Mouse (Mus musculus) retina, adult 2 months (tissue): ENCODE results near the gene Mrfap1.
A peak's percentile ranks its signal among the peaks of the same experiment; 100 is the strongest.
"Not testable (repeated sequence)": the region's sequence is repeated elsewhere in the genome, so short reads cannot be mapped to it uniquely, and the experiment has no call there.

ENCODE experiments used
- DNase-seq: peaks from one replicate; pipeline ENCODE4 v3.0.0-alpha.2; 2012; ENCODE audit warnings: low read depth, low spot score

The Mrfap1 gene

GRCm38 (mm10) chr5:36796296-36797014, at the start of gene Mrfap1:
Gene Mrfap1, minus strand, starts transcription at chr5:36796772.
- DNase-seq: peak; percentile 88

- no peak for DNase-seq
Observed at GRCm38 (mm10) chr5:36844490-36844889, 47.9 kb upstream of the Mrfap1 start.

DNA sequence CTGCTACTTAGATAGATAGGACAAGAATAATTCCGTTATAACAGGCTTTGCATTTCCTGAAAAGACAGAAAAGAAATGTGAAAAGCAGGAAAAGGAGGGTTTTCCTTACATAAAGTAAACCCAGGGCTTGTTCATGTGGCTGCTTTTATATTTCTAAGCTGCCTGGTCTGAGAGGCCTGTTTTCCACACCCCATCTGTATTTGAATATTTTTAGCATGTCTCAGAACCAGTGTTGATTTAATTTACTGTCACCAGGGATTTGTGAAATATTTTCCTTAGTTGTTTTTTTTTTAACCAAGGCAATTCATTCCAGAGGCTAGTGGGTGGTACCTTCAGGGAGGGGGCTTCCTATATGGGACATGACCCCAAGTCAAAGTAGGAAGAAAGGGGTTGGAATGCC, 45.1 kb upstream of the Mrfap1 start:
- DNase-seq: no peak

DNA sequence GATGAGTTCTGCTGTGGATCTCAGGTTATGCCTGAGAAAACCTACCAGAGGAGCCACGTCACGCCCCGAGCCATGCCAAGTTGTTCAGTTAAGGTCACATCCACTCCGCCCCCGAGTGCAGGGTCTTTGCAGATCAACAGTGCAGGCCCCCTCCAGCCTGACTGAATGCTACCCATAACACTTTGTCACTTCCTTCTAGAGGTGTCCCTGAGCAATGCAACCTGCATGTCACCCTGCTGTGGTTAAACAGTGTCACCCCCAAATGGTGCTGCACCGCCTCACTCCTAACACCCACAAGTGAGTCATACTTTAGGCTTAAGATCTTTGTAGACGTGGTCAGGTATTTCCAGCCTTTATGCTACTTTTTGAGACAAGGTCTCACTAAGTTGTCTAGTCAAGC, 43.5 kb upstream of the Mrfap1 start:
- DNase-seq: no peak

GRCm38 (mm10) chr5:36839602-36840001, 43.0 kb upstream of the Mrfap1 start:
- no peak for DNase-seq

DNA sequence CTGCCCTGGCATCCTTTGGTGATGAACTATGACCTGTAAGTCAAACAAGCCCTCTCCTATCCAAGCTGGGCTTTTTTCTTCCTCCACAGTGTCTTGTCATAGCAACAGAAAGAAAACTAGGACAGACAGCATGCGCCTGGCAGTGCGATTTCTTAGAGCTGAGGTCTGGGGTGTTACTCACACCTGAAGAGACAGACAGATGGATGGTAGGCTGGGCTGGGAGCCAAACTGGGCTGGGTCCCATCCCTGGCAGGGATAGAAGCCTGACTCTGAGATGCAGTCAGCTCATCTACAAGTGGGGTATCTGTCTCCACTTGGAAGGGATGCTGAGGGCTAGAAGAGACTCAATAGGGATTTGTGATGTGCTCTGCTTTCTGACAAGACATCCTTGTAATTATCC, 42.5 kb upstream of the Mrfap1 start:
- no peak for DNase-seq

- peak; percentile 33 for DNase-seq
Observed at GRCm38 (mm10) chr5:36835933-36836332, 39.4 kb upstream of the Mrfap1 start.

DNA sequence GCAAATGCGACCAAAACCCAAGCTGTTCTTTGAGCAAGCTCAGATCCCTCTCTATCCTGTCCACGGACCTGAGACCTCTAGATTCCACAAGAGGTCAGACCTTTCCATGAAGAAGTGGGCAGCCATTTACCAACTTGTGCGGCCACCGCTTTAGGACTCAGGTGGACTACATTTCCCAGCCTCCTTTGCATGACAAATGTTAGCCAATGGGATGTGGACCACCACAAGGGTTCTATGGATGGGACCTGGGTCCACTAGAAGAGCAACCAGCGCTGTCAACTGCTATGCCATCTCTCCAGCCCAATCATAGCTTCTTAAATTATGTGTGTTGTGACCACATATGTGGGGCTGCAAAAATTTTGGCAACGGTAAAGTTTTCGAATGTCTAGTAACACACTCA, 34.7 kb upstream of the Mrfap1 start:
- DNase-seq: peak; percentile 8

DNA sequence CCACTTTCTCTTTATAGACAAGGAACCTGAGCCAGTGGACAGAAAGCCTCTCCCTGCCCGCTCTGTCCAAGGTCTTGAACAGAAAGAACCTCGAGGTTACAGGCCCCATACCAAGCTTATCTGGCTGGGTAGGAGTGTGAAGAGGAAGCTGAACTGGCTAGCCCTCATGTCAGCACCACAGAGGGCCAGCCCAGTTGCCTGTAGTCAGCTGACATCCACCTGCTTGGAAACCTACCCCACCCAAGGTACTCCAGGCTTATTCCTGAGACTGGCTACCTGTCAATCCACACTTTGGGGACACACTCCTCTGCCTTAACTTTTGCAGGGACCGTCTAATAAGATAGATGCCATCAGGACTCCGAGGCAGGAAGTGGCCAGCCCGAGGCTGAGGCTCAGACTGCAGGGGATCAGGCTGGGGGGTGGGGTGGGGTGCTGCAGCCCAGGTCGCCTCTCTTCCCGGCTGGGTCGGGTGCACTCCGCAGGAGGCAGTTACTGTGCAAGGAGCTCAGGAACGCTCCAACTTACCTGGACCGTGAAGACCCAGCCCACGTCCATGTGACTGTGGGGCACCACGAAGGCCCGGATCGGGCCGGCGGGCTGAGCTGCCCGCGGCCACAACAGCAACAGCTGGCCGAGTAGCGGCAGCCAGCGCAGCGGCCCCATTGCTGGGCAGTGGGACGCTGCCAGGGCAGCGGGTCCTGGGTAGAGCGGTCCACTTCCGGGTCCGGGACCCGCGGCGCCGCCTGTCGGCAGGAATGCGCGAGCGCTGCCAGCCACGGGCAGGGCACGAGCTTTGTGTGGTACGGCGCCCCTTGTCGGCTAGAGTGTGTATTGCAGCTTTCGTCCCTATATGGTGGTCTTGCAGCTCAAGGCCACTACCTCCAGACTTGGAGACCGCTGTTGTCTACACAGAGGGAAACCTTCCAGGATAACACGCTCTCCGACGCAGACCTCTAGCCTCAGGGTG, 33.6 kb upstream of the Mrfap1 start, which contains the start of gene Man2b2:
Gene Man2b2 (minus strand): TSS at position 741 of the 967 bp plus-strand sequence.
- DNase-seq: peak; percentile 61

- no peak for DNase-seq
Observed at GRCm38 (mm10) chr5:36829098-36829497, 32.5 kb upstream of the Mrfap1 start.

GRCm38 (mm10) chr5:36822907-36823306, 26.3 kb upstream of the Mrfap1 start:
- DNase-seq: no peak

DNA sequence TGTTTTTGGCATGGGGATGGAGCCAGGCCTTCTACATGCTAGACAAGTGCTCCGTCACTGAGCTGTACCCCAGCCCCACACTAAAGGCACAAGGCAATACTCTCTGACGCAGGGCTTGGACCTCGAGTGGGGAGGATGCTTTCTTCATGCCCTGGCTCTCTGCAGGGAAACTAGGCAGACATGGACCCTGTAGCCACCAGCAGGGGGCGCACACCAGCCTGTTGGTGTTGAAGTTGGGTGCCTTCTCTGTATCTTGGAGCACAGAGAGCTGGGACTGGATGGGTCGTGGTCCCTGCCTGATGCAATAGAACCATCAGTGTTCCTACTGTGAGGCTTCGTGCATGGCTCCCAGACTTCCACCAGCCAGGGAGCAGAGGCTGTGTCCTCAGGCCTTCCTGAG, 23.6 kb upstream of the Mrfap1 start:
- DNase-seq: peak; percentile 22

DNA sequence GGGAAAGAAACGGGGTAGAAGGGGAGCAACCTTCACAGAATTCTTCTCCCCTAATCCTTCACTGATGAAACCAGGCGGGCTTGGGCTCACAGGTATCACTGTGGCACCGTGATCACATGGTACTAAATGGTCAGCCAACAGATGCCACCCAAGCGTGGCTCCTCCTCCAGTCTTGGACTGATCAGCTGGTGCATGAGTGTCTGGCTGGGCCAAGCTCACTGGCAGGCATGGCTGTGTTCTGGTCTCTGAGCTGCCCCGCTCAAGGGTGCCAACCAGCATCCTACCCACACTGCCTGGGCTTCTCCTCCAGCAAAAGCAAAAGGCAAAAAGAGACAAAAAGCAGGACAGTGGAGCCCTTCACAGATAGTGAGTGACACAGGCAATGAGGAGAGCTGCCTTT, 23.2 kb upstream of the Mrfap1 start:
- no peak for DNase-seq

DNA sequence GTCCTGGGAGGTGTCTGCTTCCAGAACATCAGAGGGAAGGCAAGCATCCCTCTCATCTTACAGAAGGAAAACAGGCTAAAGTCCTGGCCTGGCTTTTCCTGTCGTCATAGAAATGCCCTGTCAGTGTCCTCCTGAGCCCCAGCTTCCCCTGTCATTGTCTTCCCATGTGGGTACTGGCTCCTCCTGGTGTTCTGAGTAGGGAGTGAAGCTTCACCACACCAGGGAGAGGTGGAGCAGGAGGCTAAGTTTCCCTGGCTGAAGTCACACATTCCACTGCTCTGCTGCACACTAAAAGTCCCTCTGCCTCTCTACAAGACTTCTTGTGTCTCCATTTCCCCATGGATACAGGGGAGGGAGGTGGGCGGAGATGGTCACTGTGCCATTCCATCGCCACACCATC, 21.2 kb upstream of the Mrfap1 start:
- DNase-seq: no peak

DNA sequence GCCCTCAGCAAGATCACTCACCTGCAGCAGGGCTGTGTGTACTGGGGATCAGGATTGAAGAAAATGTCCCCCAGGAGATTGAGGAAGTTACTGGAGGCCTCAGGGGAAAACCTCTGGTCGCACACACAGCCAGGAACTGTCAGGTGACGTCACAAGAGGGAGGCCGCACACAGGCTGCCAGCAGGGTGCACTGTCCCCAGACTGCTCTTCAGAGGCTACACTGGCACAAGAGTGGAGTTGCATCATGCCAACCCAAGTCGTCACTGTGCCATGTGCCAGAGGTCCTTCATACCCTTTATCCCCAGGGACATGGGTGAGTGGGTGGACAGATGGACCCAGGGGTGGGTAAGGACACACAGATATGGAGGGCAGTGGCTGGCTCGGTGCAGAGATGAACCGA, 18.0 kb upstream of the Mrfap1 start:
- no peak for DNase-seq

DNA sequence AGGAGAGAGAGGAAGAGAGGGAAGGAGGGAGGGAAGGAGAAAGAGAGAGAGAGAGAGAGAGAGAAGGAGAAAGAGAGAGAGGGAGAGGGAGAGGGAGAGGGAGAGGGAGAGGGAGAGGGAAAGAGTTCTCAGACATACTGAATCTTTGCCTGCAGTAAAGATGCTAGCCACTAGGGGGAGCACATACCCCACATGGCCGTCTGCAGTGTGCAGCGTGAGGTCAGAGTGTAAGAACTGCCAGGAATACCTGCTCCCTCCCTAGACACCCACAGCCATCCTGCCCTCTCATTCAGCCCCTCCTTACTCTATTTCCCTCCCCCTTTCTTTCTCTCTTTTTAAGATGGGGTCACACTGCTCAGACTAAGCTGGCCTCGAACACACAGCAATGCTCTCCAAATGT, 14.8 kb upstream of the Mrfap1 start:
- peak; percentile 43 for DNase-seq

DNA sequence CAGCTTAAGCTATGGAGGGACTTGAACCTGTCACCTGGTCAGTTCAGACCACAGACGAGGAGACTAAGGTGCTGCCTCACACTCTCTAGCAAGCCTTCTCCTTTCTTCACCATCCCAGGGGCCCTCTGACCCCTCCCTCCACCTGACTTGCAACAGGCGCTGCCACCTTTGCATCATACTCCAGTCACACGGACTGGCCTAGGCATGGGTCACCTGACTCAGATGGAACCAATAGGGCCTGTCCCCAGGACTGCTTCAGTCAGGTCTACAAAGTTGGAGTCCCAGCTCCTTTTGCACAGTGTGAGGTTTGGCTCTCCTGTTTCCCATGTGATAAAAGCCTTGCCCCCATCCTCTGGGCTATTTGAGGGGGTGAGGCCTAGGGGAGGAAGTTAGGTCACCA, 14.1 kb upstream of the Mrfap1 start:
- no peak for DNase-seq

DNA sequence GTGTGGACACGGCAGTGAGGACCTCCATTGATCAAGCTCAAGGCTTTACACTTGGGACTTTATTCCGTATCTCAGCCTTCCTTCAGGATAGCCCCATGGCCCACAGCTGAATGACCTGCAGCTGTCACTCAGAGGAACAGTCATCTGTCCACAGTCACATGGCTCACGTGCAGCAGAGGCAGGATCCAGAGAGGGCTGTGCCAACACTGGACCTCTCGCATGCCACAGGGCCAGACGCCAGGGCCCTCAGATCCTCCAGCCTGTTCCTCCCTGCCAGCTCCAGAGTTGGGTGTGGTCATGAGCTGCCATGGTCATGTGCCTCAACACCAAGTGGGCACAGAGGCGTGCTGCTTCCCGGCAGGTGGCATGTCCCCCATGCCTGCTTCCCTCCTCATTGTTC, 12.6 kb upstream of the Mrfap1 start:
- DNase-seq: no peak

- DNase-seq: no peak
Observed at GRCm38 (mm10) chr5:36807106-36807505, 10.5 kb upstream of the Mrfap1 start.

DNA sequence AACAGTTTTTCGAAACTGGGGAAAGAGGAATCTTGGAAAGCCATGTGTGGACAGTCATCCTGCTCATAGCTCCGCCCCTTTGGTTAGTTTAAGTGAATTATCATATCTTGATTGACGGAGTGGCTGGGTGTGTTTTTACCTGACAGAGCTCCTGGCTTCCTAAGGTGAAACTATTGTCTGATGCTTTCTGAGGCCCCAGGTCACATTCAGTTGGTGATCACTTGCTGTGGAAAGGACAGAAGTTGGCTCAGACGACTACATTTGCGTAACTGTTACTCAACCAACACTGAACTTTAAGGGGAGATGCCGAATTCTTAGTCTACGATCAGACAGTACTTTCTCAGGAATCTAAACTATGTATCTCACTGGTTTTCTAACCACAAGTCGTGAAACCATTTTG, 719 bp upstream of the Mrfap1 start:
- DNase-seq: no peak

DNA sequence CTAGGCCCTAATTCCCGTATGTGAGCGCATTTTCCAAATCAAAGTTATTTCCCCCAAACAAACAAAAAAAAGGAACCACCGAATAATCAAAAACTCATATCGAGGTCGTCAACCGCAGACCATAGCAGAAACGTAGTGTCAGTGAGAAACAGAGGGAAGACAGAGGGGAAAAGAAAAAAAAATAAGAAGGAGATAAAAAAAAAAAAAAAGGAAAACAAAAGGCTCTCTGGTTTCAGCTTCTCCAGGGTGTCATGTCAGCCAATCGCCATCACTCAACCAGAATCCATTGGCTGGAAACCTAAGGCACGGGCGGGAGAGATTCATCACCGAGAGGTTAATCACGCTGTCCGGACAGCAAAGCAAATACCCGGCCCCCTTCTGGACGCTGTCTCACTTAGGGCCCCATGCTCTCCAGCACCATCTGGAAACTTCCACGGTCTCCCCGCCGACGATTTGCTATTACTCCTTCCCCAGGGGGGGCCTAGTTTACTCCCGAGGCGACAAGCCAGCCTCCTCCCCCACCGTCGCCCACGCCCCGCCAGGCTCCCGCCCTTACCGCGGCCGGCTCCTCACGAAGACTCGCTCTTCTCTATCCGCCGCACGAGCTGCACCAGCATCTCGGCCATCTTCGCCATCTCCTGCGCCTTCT, 801 bp downstream of the Mrfap1 start:
- not testable (repeated sequence) for DNase-seq

- no peak for DNase-seq
Observed at GRCm38 (mm10) chr5:36791861-36792260, 4.7 kb downstream of the Mrfap1 start.
